Mouse (Mus musculus) intestine, postnatal 0 days (tissue): ENCODE measurements around the gene Myh9. TPM values are rescaled to one million over a fixed set of nuclear protein-coding genes. Genes with fewer than 3 reads are reported as not detected.
"Not testable (repeated sequence)": the region's sequence is repeated elsewhere in the genome, so short reads cannot be mapped to it uniquely, and the experiment has no call there.

ENCODE experiments used
- ATAC-seq: fragments of 200-750 bp; cut with Nextera tagmentation; 2 replicates; pipeline ENCODE4 v1.8.0; 2017; ENCODE audit warnings: mild to moderate bottlenecking, moderate TSS enrichment, moderate library complexity
- H3K27ac ChIP-seq: fragments of 300-500 bp; sonication (generic); 2 replicates; pipeline ENCODE4 v1.5.1; 2014; ENCODE audit warnings: mild to moderate bottlenecking, low read depth, low read length, moderate library complexity
- H3K27me3 ChIP-seq: fragments of 300-500 bp; sonication (generic); replicated peaks from 2 replicates; pipeline ENCODE4 v1.6.1; 2014; ENCODE audit warnings: low read length, mixed read lengths; ENCODE audit not compliant: control insufficient read depth, insufficient read depth
- H3K36me3 ChIP-seq: fragments of 300-500 bp; sonication (generic); 2 replicates; pipeline ENCODE4 v1.6.1; 2014; ENCODE audit warnings: mild to moderate bottlenecking, moderate library complexity; ENCODE audit not compliant: control insufficient read depth, insufficient read depth
- H3K4me1 ChIP-seq: fragments of 300-500 bp; sonication (generic); replicated peaks from 2 replicates; pipeline ENCODE4 v1.6.1; 2014; ENCODE audit warnings: antibody characterized with exemption, low read length, mixed read lengths; ENCODE audit not compliant: control insufficient read depth, insufficient read depth
- H3K4me2 ChIP-seq: fragments of 300-500 bp; sonication (generic); replicated peaks from 2 replicates; pipeline ENCODE4 v1.6.1; 2014; ENCODE audit warnings: low read depth, mild to moderate bottlenecking, moderate library complexity
- H3K4me3 ChIP-seq: fragments of 300-500 bp; sonication (generic); 2 replicates; pipeline ENCODE4 v1.5.1; 2014; ENCODE audit warnings: low read depth, low read length
- H3K9ac ChIP-seq: fragments of 300-500 bp; sonication (generic); 2 replicates; pipeline ENCODE4 v1.6.1; 2014; ENCODE audit warnings: mild to moderate bottlenecking, low read depth, low read length
- H3K9me3 ChIP-seq: fragments of 300-500 bp; sonication (generic); 2 replicates; pipeline ENCODE4 v1.6.1; 2016; ENCODE audit warnings: mixed run types; ENCODE audit not compliant: control insufficient read depth
- CTCF ChIP-seq: sonication (generic); IDR thresholded peaks from 2 replicates; pipeline ENCODE4 v1.5.1; 2016; ENCODE audit warnings: low read depth, mild to moderate bottlenecking, control low read depth, antibody characterized with exemption, moderate library complexity
- WGBS: fragments of 180-500 bp; shearing (Covaris S2); extraction: QIAGEN DNeasy Blood & Tissue Kit; methylation state at CpG from one replicate; pipeline ENCODE4 v1.1.7; 2014; 5-methylcytosine and 5-hydroxymethylcytosine counted together
- polyA plus RNA-seq: library from polyadenylated mRNA; unstranded; fragments of >200 nt; fragmentation: Nextera tagmentation; extraction: Ambion mirVana; gene quantifications from 2 replicates; pipeline ENCODE4 v1.2.1, GENCODE M21; 2015

The Myh9 gene
- polyA plus RNA-seq, 1 experiment from 2014 or later: 25.7 TPM

DNA sequence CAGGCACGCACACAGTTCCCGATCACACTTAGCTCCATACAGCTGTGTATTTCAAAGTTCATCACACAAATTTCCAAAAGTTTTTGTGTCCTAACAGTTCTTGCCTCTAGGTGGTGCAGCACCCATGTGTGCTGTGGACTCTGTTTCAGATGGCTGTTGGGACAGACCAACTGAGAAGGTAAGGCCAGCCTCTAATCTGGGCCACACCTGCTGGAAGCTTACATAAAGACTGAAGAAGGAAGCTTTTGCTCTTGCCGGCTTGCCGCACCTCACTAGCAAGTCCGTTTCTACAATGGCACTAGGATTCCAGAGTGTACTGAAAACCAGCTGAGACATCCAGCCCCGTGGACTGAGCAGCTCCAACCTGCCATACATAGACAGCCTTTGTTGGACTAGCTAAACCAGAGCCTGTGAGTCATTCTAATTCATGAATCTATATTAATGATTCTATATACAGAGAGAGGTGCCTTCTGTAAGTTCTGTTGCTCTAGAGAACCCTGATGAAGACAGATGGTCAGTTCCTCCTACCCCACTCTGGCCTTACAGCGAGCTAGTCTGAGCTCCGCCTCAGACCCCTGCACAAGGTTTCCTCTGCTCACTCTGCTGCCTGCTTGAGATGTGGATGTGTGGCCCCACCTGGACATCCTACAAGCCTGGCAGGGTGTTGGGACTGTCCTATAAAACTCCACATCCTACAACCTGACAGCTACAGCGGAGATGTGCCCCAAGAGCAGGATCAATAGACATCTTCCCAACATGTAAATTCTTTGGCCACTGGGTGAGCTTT is 101.3 kb downstream of the Myh9 start:
- Histone ChIP-seq H3K36me3 (no peaks in the 10 kb centered on the region), H3K4me1 (no peaks in the 10 kb centered on the region), H3K4me3 (no peak overlapping the region), H3K9me3 (no peaks in the 10 kb centered on the region), H3K27ac (no peak overlapping the region), H3K4me2 (no peak overlapping the region), H3K9ac (no peak overlapping the region), H3K27me3 (peaks cover 9% of the 10 kb centered on the region)
- ATAC-seq: peak; percentile 84
- TF ChIP-seq CTCF: peak; percentile 74
- WGBS: 54% methylated on average over 9 of the region's 9 CpGs

GRCm38 (mm10) chr15:77733903-77734302 is 108.1 kb downstream of the Myh9 start:
- peak; percentile 9; the same call in 1 of the 2 replicates for ATAC-seq
- not testable (repeated sequence) for H3K4me2 ChIP-seq, H3K9ac ChIP-seq, H3K27me3 ChIP-seq, H3K9me3 ChIP-seq, H3K27ac ChIP-seq, H3K4me1 ChIP-seq, H3K4me3 ChIP-seq, H3K36me3 ChIP-seq
- 62% methylated on average over 4 of the region's 4 CpGs for WGBS

DNA sequence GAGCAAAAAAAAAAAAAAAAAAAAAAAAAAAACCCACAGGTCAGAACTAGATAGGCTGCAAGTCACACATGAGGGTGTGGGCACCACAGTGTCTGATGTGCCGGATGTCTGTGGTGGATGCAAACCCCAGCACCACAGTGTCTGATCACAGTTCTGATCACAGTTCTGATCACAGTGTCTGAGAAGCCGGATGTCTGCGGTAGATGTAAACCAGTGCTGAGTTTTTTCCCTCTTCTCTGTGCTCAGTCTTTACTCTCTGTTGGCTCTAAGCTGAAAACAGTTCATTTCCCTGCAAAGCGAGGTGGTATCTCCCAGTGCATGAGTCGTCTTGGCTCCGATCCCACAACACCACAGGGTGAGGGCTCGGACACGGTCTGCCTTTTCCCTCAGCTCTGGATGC is 108.6 kb downstream of the Myh9 start:
- H3K9ac ChIP-seq, H3K4me2 ChIP-seq, H3K9me3 ChIP-seq, H3K27me3 ChIP-seq, H3K4me3 ChIP-seq, H3K27ac ChIP-seq, H3K36me3 ChIP-seq, H3K4me1 ChIP-seq, ATAC-seq: not testable (repeated sequence)
- 57% methylated on average over 8 of the region's 8 CpGs for WGBS

- H3K9me3 ChIP-seq, H3K4me3 ChIP-seq, H3K27ac ChIP-seq, H3K4me1 ChIP-seq, H3K4me2 ChIP-seq, H3K27me3 ChIP-seq, ATAC-seq, H3K9ac ChIP-seq, H3K36me3 ChIP-seq: not testable (repeated sequence)
- WGBS: 79% methylated on average over 10 of the region's 10 CpGs
These were observed 109.1 kb downstream of the Myh9 start for GRCm38 (mm10) chr15:77732851-77733250.

DNA sequence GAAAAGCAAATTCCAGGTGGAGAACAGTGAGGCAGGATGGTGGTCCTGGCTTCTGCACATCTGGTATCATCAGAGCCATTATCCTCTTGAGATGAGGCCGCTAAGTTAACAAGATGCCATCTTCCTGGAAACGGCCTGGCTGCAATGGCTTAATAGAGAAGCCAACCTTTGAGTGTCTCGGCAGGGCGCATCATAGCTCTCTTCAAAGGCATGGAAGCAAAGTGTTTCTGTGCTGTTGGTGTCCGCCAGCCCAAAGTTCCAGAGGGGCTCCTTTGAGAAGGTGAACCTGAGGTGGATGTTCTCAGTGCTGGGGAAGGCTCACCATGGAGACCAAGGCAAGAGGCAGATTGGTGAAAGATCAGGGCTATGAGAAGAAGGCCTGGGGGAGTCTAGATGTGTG is 110.4 kb downstream of the Myh9 start:
- Histone ChIP-seq H3K4me2 (no peak overlapping the region), H3K27ac (no peak overlapping the region), H3K27me3 (no peaks in the 10 kb centered on the region), H3K36me3 (no peaks in the 10 kb centered on the region), H3K4me3 (no peak overlapping the region), H3K4me1 (no peaks in the 10 kb centered on the region), H3K9me3 (no peaks in the 10 kb centered on the region), H3K9ac (no peak overlapping the region)
- no peak for TF ChIP-seq CTCF
- 88% methylated on average over 5 of the region's 5 CpGs for WGBS
- ATAC-seq: no peak

DNA sequence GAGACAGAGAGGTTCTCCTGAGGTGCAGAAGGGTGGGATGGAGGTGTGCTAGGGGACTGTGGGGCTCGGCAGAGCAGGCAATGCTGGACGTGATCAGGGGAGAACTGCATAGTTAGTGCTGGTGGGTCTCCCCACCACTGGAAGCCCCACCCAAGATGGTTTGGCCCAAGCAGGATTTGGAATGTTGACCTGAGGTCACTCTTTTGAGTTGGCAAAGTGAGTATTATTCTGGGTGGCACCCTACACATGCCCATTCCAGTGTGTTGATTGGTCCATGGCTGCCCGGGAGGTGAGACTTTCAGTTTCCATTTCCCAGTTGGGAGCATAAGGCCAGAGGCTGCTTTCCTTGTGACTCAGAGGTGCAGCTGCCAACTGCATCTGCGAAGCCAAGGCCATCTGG is 113.2 kb downstream of the Myh9 start, which contains the start of gene Apol9b:
Apol9b (plus strand) TSS at position 301 of the 400 bp plus-strand sequence.
- H3K9me3 ChIP-seq, H3K27me3 ChIP-seq, H3K4me2 ChIP-seq, H3K4me1 ChIP-seq, H3K9ac ChIP-seq, H3K4me3 ChIP-seq, H3K36me3 ChIP-seq, H3K27ac ChIP-seq: not testable (repeated sequence)
- no CpG with 5 or more reads among the region's 4 CpGs for WGBS
- peak; percentile 64 for ATAC-seq

- H3K9me3 ChIP-seq, H3K4me3 ChIP-seq, H3K27me3 ChIP-seq, H3K4me1 ChIP-seq, H3K27ac ChIP-seq, ATAC-seq, H3K9ac ChIP-seq, H3K4me2 ChIP-seq, H3K36me3 ChIP-seq: not testable (repeated sequence)
- 81% methylated on average over 3 of the region's 3 CpGs for WGBS
These were observed 114.2 kb downstream of the Myh9 start for GRCm38 (mm10) chr15:77727745-77728144.
